Mouse (Mus musculus) granulocyte monocyte progenitor cell, adult 5-6 weeks (primary cell): ENCODE data around the gene Mob1b. TPM values are rescaled to one million over a fixed set of nuclear protein-coding genes. Genes with fewer than 3 reads are reported as not detected.

ENCODE experiments used
- ATAC-seq: replicated peaks from 2 replicates; pipeline ENCODE4 v1.8.0; 2016; ENCODE audit warnings: mild to moderate bottlenecking, moderate TSS enrichment, inconsistent platforms; ENCODE audit not compliant: poor library complexity, severe bottlenecking
- total RNA-seq, 2 experiments: library from RNA; stranded (forward) in 1 of 2; stranded (reverse) in 1 of 2; fragments of 200-712, 200-1000 nt in 1 of 2; fragments of >200 nt in 1 of 2; fragmentation: Nextera tagmentation in 1 of 2; gene quantifications; 2 replicates each; pipeline ENCODE4 v1.2.3; 2014 to 2017

Gene Mob1b
- total RNA-seq, 2 experiments from 2014 or later, result 6.7 to 28.9 TPM

GRCm38 (mm10) chr5:88766863-88767262 lies 46.2 kb downstream of the Mob1b start:
- ATAC-seq, result peak; percentile 54

DNA sequence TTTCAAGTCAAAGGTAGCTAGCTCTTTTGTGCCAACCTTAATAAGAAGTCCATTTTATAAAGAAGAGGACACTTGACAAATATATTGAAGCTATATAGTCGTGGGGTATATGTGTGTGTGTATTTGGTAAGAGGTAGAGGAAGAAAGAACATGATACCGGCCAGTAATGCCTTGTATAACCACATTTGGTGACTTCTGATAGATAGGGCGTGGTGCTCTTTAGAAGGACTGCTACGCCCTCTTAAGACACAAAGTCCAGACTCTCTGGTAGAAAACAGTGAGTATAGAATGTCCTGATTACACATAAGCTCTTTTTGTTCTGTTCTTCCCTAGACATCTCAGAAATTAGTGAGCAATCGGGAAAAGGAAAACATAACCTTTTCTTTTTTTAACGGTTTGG lies 47.5 kb downstream of the Mob1b start:
- no peak for ATAC-seq

DNA sequence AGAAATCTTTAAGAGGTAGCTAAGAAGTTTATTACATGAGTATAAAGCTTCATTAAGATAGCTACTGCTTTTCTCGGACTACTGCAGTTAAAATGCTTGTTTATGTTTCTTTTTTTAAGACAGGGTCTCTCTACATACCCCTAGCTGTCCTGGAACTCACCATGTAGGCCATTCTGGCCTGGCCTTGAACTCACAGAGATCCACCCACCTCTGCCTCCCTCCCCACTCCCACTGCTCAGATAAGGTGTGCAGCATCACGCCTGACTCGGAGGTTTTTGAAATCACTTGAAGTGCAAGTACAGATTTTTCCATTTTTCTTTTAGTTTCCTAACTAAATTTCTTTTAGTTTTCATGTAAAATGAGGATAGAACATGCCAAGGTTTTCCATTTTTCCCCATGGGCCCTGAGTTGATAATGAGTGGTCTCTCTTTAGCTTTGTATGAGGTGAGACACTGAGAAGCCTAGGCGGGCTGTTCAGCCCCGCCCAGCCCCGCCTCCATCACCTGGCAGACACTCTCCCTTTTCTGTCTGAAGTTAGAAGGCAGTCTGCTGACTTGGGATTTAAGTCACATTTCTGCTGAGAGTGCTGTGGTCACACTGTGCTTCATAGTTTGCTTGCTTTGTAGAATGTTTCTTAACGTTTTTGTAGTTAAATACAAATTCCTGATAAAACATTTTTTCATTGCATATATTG lies 61.6 kb downstream of the Mob1b start:
- no peak for ATAC-seq

DNA sequence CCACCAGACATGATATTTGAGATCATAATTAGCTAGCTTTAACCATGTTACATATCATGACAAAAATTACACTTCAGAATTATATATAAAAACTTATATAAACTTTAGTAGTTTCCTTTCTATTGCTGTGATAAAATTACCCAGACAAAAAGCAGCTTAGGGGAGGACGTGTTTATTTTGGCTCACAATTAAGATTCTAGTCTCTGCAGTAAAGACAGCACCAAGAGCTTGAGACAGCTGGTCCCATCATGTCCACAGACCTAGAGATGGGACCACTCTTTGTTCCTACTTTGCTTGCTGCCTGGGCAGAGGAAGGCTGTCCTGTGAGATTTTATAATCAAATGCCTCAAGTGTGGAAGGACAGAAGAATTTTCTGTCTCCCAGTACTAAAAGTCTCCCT lies 64.4 kb downstream of the Mob1b start:
- ATAC-seq, result no peak

DNA sequence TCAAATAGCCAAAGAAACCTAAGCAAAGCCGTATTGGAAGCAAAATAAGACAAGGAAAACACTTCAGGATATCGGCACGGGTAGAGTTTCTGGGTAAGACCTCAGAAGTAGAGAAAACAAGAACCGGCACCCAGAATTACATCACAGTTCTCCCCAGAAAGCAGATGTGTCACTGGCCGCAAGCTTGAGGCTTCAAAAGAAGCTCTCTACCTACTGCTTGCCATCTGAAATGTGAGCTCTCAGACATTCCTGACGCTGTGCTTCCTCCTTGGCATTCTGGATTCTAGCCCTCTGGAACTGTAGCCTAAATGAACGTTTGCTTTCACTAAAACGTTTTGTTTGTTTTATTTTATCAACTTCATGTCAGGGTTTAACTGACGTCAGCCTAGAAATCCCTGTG lies 70.0 kb downstream of the Mob1b start:
- ATAC-seq, result peak; percentile 75

DNA sequence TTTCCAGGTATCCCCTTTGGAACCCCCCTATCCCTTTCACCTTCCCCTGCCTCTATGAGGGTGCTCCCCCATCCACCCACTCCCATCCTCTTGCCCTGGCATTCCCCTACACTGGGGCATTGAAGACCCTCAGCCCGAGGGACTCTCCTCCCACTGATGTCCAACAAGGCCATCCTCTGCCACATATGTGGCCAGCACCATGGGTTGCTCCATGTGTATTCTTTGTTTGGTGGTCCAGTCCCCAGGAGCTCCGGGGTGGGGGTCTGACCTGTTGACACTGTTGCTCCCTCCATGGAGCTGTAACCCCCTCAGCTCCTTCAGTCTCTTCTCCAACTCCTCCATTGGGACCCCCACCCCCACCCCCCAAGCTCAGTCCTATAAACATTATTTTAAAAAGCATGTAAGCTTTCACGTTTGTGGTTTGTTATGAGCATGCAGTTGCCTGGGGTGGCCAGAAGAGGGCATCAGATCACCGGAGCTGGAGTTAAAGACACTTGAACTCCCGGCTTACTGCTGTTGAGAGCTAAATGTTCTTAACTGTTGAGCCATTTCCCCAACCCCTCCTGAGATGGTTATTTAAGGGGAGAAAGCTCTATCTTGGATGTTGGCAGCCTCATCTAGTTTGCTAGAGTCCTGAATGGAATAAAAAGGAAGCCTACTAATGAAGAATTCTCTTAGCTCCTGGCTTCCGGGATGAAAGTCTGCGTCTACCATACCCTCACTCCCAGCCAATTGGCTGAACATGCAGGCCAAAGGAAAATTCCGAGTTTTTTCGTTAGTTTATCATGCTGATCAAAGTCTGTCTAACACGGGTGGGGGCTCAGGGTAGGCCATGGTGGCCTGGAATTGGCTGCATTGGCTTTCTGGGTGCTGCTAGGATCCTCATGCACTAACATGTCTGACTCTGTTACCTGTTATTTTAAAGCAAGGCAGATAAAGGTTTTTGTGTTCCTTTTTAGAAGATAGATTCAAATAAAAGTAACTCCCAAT lies 70.9 kb downstream of the Mob1b start:
- ATAC-seq, result peak; percentile 92

DNA sequence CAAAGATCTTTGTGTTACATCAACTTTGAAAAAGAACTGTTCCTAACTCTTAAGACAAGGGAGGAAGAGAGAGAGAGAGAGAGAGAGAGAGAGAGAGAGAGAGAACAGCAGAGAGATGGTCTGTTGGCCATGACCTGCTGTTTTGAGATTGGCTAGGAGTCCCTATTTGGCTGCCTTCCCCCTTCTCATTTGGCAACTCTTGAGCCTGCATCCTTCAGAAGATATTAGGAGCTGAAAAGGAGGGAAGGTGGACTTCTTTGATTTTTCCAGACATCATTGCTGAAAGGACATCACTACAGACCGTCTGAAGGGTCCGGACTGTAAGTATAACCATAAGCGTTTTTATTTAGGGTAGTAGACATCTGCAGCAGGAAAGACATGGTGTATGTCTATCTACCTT lies 73.0 kb downstream of the Mob1b start:
- ATAC-seq, result no peak

DNA sequence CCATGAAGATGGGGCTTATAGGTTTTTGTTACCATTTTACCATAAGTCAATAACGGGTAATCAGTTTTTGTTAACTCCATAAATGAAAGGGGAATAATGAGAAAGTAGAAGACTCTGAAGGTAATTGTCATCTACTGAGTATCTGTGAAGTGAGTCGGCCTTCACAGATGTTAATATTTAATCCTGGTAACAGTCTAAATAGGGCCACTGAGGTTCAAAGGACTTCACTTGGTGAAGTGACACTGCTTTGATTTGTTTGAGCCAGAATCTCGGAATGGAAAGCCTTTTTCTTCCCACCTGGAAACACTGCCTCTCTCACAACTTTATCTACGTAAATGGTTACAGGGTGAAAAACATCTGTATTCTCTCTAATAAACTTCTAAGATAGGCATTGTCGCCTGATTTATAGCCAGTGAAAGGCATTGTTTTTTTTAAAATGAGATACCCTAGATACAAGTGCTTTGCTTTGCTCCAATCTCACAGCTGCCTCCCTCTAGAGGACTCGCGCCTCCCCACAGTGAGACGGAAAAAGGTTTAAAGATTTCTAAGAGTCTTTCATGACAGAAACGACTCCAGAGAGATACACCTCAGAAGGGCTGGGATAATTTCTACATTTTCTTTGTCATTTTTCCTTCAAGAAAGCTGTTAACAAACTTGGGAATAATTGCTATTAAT lies 75.4 kb downstream of the Mob1b start:
- no peak for ATAC-seq

DNA sequence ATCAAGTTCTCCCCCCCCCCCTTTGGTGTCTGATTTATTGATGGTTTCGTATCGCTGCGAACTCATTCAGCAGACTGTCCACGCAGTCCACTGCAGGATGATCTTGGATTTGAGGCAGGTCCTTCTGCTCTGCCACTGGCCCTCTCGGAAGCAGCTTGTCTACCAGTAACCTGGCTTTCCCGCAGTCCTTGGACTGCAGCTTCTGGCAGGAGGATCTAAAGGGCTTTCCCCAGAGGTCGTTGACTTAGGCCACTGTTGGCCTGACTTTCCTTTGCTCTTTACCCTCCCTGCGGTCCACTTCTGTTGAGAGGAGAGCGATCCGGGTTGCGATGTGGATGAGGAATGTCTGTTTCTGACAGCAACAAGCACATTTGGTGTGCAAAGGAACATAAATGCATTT lies 75.9 kb downstream of the Mob1b start:
- no peak for ATAC-seq

GRCm38 (mm10) chr5:88797121-88797520 lies 76.5 kb downstream of the Mob1b start:
- ATAC-seq, result no peak

DNA sequence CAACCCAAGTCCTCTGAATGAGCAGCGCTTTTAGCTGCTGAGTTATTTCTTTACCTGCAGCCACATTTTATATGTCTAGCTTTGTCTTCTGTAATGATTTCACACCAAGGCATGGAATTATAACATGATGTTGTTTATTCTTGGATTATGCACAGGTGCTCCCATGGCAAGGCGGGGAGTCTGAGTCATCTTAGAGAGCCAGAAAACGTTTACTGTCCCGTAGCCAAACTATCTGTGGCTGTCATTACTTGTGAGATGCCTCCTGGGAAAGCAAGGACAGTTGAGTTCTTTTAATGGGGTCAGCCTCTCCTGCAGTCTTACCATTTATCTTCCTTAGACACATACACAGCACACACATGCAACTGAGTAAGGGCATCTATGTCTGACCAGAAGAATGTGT lies 85.0 kb downstream of the Mob1b start:
- no peak for ATAC-seq

DNA sequence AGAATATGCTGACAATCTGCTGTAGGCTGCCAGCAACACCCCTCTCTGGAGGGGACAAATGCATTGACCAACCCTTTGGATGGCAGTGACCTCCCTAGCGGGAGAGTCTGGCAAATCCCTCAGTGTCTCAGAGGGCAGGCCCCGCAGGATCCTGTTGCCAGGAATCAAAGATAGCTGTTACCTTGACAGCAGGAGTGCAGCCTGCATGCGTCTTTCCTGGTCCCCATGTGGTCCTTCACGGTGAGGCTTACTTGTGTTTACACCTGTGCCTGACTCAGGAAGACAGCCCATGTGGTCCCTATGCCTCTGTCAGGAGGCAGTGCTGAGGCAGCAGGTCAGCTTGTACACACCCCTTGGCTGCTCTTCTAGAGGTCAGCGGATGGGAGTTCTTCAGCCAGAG lies 85.6 kb downstream of the Mob1b start:
- no peak for ATAC-seq

GRCm38 (mm10) chr5:88807342-88807741 lies 86.7 kb downstream of the Mob1b start:
- ATAC-seq, result no peak

- no peak for ATAC-seq
Observed at GRCm38 (mm10) chr5:88813188-88813587, 92.5 kb downstream of the Mob1b start.

Other genes starting within 250 kb of the Mob1b start
- not detected in 2 replicates for gene Enam, start 232.9 kb upstream of the Mob1b start, total RNA-seq (2014; fragmentation: Nextera tagmentation)
- not detected in 2 replicates for gene Enam, start 232.9 kb upstream of the Mob1b start, total RNA-seq (2017)
- gene Jchain, start 193.0 kb upstream of the Mob1b start, total RNA-seq (2014; fragmentation: Nextera tagmentation), result 1.8 TPM in 1 of 2 replicates, not detected in the other
- 0.43 and 1.5 TPM in 2 replicates for gene Jchain, start 193.0 kb upstream of the Mob1b start, total RNA-seq (2017)
- 65.6 and 68.8 TPM in 2 replicates for gene Utp3, start 166.4 kb upstream of the Mob1b start, total RNA-seq (2014; fragmentation: Nextera tagmentation)
- 57.5 and 59.9 TPM in 2 replicates for gene Utp3, start 166.4 kb upstream of the Mob1b start, total RNA-seq (2017)
- gene Rufy3, start 155.8 kb upstream of the Mob1b start, total RNA-seq (2014; fragmentation: Nextera tagmentation), result 7.4 and 12.7 TPM in 2 replicates
- 12.7 and 15.3 TPM in 2 replicates for gene Rufy3, start 155.8 kb upstream of the Mob1b start, total RNA-seq (2017)
- 57.6 and 66.7 TPM in 2 replicates for gene Grsf1, start 44.7 kb upstream of the Mob1b start, total RNA-seq (2014; fragmentation: Nextera tagmentation)
- 65.5 and 87.2 TPM in 2 replicates for gene Grsf1, start 44.7 kb upstream of the Mob1b start, total RNA-seq (2017)
- 35.4 and 45.8 TPM in 2 replicates for gene Dck, start 44.1 kb downstream of the Mob1b start, total RNA-seq (2014; fragmentation: Nextera tagmentation)
- 20.0 and 29.3 TPM in 2 replicates for gene Dck, start 44.1 kb downstream of the Mob1b start, total RNA-seq (2017)
- not detected in 2 replicates for gene Slc4a4, start 166.0 kb downstream of the Mob1b start, total RNA-seq (2014; fragmentation: Nextera tagmentation)
- gene Slc4a4, start 166.0 kb downstream of the Mob1b start, total RNA-seq (2017), result not detected in 2 replicates